Mouse (Mus musculus) cerebellum, postnatal 4 days (tissue): ENCODE results near the gene C330021F23Rik.

Experiments used
- DNase-seq, 2 experiments: peaks; one replicate each; pipeline ENCODE4 v3.0.0; 2022; ENCODE audit warnings: low spot score in 2 of 2, mixed read lengths in 1 of 2

C330021F23Rik gene

GRCm38 (mm10) chr8:3587391-3588257, 19.8 kb downstream of the C330021F23Rik start:
- peak in 1 of 2 experiments; percentile 60 for DNase-seq

- DNase-seq, result no peak
Measured at GRCm38 (mm10) chr8:3588258-3588633, 20.5 kb downstream of the C330021F23Rik start.

GRCm38 (mm10) chr8:3593470-3593869, 25.7 kb downstream of the C330021F23Rik start:
- no peak for DNase-seq

GRCm38 (mm10) chr8:3594466-3594865, 26.7 kb downstream of the C330021F23Rik start:
- DNase-seq, result no peak

GRCm38 (mm10) chr8:3598054-3598453, 30.3 kb downstream of the C330021F23Rik start:
- no peak for DNase-seq

GRCm38 (mm10) chr8:3599219-3599618, 31.4 kb downstream of the C330021F23Rik start:
- no peak for DNase-seq

- DNase-seq, result no peak
Measured at GRCm38 (mm10) chr8:3600401-3600800, 32.6 kb downstream of the C330021F23Rik start.

- no peak for DNase-seq
Measured at GRCm38 (mm10) chr8:3603439-3603838, 35.6 kb downstream of the C330021F23Rik start.

- DNase-seq, result no peak
Measured at GRCm38 (mm10) chr8:3606593-3606992, 38.8 kb downstream of the C330021F23Rik start.

- DNase-seq, result no peak
Measured at GRCm38 (mm10) chr8:3607822-3608221, 40.0 kb downstream of the C330021F23Rik start.

GRCm38 (mm10) chr8:3609046-3609815, 41.4 kb downstream of the C330021F23Rik start:
- DNase-seq, result no peak

- DNase-seq, result no peak
Measured at GRCm38 (mm10) chr8:3609816-3610150, 42.0 kb downstream of the C330021F23Rik start.

- DNase-seq, result peak; percentile 97 to 98
Measured at GRCm38 (mm10) chr8:3621199-3621970, 53.6 kb downstream of the C330021F23Rik start, which contains the start of the genes Xab2 and Pet100. Xab2 (minus strand) TSS chr8:3621316. Pet100 (plus strand) TSS chr8:3621548.

- no peak for DNase-seq
Measured at GRCm38 (mm10) chr8:3622119-3622518, 54.3 kb downstream of the C330021F23Rik start.

- DNase-seq, result no peak
Measured at GRCm38 (mm10) chr8:3625445-3625844, 57.7 kb downstream of the C330021F23Rik start, which contains the start of gene Pcp2. Pcp2 (minus strand) TSS chr8:3625545.

GRCm38 (mm10) chr8:3626971-3627370, 59.2 kb downstream of the C330021F23Rik start:
- no peak for DNase-seq

GRCm38 (mm10) chr8:3628014-3628413, 60.2 kb downstream of the C330021F23Rik start:
- no peak for DNase-seq

- no peak for DNase-seq
Measured at GRCm38 (mm10) chr8:3630647-3631477, 63.1 kb downstream of the C330021F23Rik start, which contains the start of gene Stxbp2. Stxbp2 (plus strand) TSS chr8:3630955.

- DNase-seq, result no peak
Measured at GRCm38 (mm10) chr8:3631478-3631875, 63.7 kb downstream of the C330021F23Rik start.
